Mouse (Mus musculus) stomach, adult 2 months (tissue): ENCODE data around the gene Dtd2. TPM values are rescaled to one million over a fixed set of nuclear protein-coding genes. Genes with fewer than 3 reads are reported as not detected.

Source experiments
- polyA plus RNA-seq: library from polyadenylated mRNA; depleted of rRNA; stranded (reverse); fragments of >200 nt; gene quantifications from 2 replicates; pipeline ENCODE4 v1.2.3, GENCODE M21; 2012; rRNA removed

Gene Dtd2
- polyA plus RNA-seq, result 1.3 and 1.7 TPM in 2 replicates

DNA sequence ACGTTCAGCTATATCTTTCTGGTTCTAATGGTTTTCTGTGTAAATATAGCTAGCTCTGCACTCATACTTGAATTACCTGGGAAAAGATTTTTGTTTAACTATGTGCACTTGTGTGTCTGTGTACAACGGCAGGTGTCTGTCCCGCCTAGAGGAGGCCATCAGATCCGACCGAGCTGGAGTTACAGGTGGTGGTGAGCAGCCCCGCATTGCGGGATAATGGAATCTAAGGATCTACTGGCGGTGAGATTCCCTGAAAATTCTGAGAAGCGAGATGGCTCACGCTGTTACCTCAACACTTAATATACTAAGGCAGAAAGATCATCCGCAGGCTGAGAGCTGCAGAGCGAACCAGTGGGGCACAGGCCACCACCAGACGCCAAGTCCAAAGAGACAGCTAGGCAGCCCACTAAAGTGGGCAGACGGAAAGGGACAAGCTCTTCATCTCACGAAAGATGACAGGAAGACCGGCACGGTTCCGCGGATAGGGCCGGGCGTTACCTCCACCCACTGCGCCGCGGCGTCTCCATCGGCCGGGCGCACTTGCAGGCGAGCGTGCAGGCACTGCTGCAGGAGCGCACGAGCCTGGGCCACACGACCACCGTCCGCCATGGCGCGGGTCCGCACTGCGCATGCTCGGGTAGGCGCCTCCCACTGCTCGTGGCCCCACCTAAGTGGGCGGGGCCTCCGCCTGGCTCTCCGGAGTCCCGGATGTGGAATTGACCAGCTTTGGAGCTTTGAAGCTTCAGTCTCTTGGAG is at the start of gene Dtd2:
Gene Dtd2, minus strand, starts transcription at position 625 of the 756 bp plus-strand sequence.

DNA sequence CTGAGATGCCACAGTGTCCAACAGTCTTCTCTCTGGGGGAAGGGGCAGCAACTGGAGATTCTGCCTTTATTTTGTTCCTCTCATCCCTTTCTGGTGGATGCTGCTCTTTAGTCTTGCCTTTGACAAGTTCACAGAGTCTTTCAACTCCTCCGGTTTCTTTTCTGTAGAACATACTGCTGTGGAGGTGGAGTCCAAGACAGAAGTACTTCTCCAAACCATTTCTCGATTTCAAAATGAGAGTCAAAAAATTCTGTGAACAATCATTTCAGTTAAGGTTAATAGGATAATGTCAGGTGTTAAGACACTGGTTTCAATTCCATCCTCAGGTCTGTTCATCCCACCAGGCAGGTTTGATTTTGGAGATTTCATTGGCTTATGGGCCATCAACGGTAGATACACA is 21.7 kb upstream of the Dtd2 start, which contains the start of gene Gpr33:
Gene Gpr33, minus strand, starts transcription at position 101 of the 400 bp plus-strand sequence.

DNA sequence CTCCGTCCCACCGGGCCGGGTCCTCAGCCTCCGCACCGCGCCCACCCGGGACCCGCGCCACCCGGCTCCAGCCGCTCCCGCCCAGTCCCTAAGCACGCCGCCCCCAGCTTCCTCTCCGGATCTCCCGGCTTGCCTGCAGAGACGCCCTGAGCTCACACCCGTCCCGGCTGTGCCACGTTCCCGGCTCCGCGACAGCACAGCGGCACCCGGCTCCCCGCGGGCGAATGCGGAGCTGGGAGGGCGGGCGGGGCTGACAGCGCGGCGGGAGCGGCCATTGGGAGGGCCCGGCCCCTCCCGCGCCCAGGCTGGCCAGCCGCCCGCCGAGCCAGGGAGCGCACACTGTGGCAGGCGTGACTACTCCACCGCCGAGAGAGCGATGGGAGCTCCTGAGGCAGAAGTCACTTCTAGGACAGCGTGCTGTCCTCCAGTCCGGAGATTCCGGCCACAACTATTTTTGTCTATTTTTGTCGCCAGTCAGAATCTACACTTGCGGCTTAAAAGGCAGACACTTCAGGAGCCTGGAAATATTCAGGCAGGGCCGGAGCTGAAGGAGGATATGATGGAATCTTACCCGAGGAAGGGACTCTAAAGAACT is 35.1 kb downstream of the Dtd2 start, which contains the start of gene Heatr5a:
Gene Heatr5a, minus strand, starts transcription at position 252 of the 595 bp plus-strand sequence.

Other genes with a start within 250 kb of the Dtd2 start
- gene Hectd1, start 177.0 kb downstream of the Dtd2 start, polyA plus RNA-seq, result 2.5 and 4.2 TPM in 2 replicates
- gene Heatr5a, start 35.2 kb downstream of the Dtd2 start, polyA plus RNA-seq, result 10.8 and 19.2 TPM in 2 replicates
- gene Gpr33, start 21.6 kb upstream of the Dtd2 start, polyA plus RNA-seq, result not detected in 2 replicates
- gene Nubpl, start 91.2 kb upstream of the Dtd2 start, polyA plus RNA-seq, result 0.28 and 0.49 TPM in 2 replicates